Mouse (Mus musculus): Measurements from ENCODE around the gene Pbld1.
A peak's percentile ranks its signal among the peaks of the same experiment; 100 is the strongest.
"Not testable (repeated sequence)": the region's sequence is repeated elsewhere in the genome, so short reads cannot be mapped to it uniquely, and the experiment has no call there.

The Pbld1 gene

GRCm38 (mm10) chr10:63043154-63043553 is 16.8 kb upstream of the Pbld1 start:
- no peak for DNase-seq

- no peak for DNase-seq
These were observed 12.2 kb upstream of the Pbld1 start for GRCm38 (mm10) chr10:63047751-63048150.

GRCm38 (mm10) chr10:63049106-63049505 is 10.9 kb upstream of the Pbld1 start:
- DNase-seq: no peak

GRCm38 (mm10) chr10:63051267-63051666 is 8.7 kb upstream of the Pbld1 start:
- no peak for DNase-seq

- DNase-seq: no peak
These were observed 8.0 kb upstream of the Pbld1 start for GRCm38 (mm10) chr10:63052011-63052410.

- DNase-seq: no peak
These were observed 7.0 kb upstream of the Pbld1 start for GRCm38 (mm10) chr10:63053007-63053406.

- DNase-seq: not testable (repeated sequence)
These were observed 5.9 kb upstream of the Pbld1 start for GRCm38 (mm10) chr10:63054071-63054470.

- no peak for DNase-seq
These were observed 5.4 kb upstream of the Pbld1 start for GRCm38 (mm10) chr10:63054586-63054985.

- peak; percentile 56 for DNase-seq
These were observed 2.8 kb upstream of the Pbld1 start for GRCm38 (mm10) chr10:63056966-63057750.

- DNase-seq: peak; percentile 85
These were observed 444 bp downstream of the Pbld1 start for GRCm38 (mm10) chr10:63060406-63060805.

- DNase-seq: no peak
These were observed 1.3 kb downstream of the Pbld1 start for GRCm38 (mm10) chr10:63061266-63061665.

GRCm38 (mm10) chr10:63062696-63063095 is 2.7 kb downstream of the Pbld1 start:
- DNase-seq: no peak

GRCm38 (mm10) chr10:63063365-63063764 is 3.4 kb downstream of the Pbld1 start:
- no peak for DNase-seq

GRCm38 (mm10) chr10:63064516-63064915 is 4.6 kb downstream of the Pbld1 start:
- no peak for DNase-seq

GRCm38 (mm10) chr10:63065561-63065960 is 5.6 kb downstream of the Pbld1 start:
- no peak for DNase-seq

- DNase-seq: peak; percentile 94
These were observed 6.0 kb downstream of the Pbld1 start for GRCm38 (mm10) chr10:63065988-63066387.

- DNase-seq: no peak
These were observed 26.3 kb downstream of the Pbld1 start for GRCm38 (mm10) chr10:63086304-63086703.

GRCm38 (mm10) chr10:63089103-63089757 is 29.3 kb downstream of the Pbld1 start:
- no peak for DNase-seq

GRCm38 (mm10) chr10:63089758-63090571 is 30.0 kb downstream of the Pbld1 start:
- DNase-seq: no peak

- no peak for DNase-seq
These were observed 32.0 kb downstream of the Pbld1 start for GRCm38 (mm10) chr10:63091915-63092314.

GRCm38 (mm10) chr10:63092616-63093550 is 32.9 kb downstream of the Pbld1 start:
- no peak for DNase-seq

- no peak for DNase-seq
These were observed 36.8 kb downstream of the Pbld1 start for GRCm38 (mm10) chr10:63096757-63097156.

Measured in lung, postnatal 36 days (tissue).